Mouse (Mus musculus): ENCODE results near the gene Gm436. TPM values are rescaled to one million over a fixed set of nuclear protein-coding genes. Genes with fewer than 3 reads are reported as not detected.

Gm436 gene
- not detected in 2 replicates for polyA plus RNA-seq (2016; fragmentation: Nextera tagmentation; extraction: Ambion mirVana)

DNA sequence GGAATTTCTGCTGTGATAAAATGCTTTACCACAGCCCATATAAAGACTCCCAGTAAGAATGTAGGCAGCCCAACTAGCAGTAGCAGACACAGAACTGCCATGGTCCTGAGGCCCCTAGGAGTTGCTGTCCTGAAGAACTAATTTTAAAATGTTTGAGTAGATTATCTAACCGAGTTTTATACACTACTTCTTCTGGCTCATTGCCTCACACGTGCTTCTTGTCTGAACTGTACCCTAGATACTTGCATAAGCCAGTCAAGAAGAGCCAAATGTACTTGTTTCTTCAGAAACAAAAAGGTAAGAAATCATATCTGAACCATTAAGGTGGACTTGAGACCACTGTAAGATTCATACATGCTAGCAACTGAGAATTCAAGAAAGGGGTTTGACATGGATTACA is at the start of gene Gm436:
TSS of gene Gm436 (minus strand) at position 101 of the 400 bp plus-strand sequence.
- 68% methylated on average over 2 of the region's 2 CpGs for WGBS
- no peaks in the 10 kb centered on the region for H3K4me1 ChIP-seq
- no peaks in the 10 kb centered on the region for H3K36me3 ChIP-seq
- H3K4me2 ChIP-seq (replicated peaks) = no peak within 1 kb of the TSS
- ATAC-seq (ENCODE audit: low FRiP score, low read depth) = no peak
- no peak within 1 kb of the TSS for H3K9ac ChIP-seq
- no peak within 1 kb of the TSS for H3K27ac ChIP-seq
- no peaks in the 10 kb centered on the region for H3K9me3 ChIP-seq
- no peak within 1 kb of the TSS for H3K4me3 ChIP-seq
- H3K27me3 ChIP-seq (replicated peaks) = no peaks in the 10 kb centered on the region

DNA sequence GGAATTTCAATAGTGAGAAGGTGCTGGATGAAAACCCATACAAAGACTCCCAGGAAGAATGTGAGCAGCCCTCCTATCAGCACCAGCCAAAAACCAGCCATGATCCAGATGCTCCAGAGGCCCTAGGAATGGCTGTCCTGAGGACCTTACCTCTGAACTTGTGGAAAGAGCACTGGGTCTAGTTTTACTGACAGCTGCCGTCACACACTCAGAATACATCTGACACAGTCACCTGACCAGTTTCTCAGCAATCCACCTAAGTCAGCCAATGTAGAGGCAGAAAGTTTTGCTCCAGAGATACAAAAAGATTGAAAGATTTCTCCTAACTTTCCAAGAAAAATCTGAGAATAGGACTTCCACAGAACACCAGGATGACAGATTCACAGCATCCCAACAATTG is 35.1 kb upstream of the Gm436 start, which contains the start of gene Gm13178:
TSS of gene Gm13178 (minus strand) at position 101 of the 400 bp plus-strand sequence.
- no peaks in the 10 kb centered on the region for H3K27me3 ChIP-seq (replicated peaks)
- no peaks in the 10 kb centered on the region for H3K36me3 ChIP-seq
- H3K4me3 ChIP-seq = no peak within 1 kb of the TSS
- no peak within 1 kb of the TSS for H3K27ac ChIP-seq
- no peaks in the 10 kb centered on the region for H3K4me1 ChIP-seq
- 92% methylated on average over 1 of the region's 1 CpGs for WGBS
- H3K4me2 ChIP-seq (replicated peaks) = no peak within 1 kb of the TSS
- no peak within 1 kb of the TSS for H3K9ac ChIP-seq
- no peak for ATAC-seq (ENCODE audit: low FRiP score, low read depth)
- 0 out of 2 replicates have a peak, but pooled peaks cover 3% of the 10 kb centered on the region for H3K9me3 ChIP-seq

DNA sequence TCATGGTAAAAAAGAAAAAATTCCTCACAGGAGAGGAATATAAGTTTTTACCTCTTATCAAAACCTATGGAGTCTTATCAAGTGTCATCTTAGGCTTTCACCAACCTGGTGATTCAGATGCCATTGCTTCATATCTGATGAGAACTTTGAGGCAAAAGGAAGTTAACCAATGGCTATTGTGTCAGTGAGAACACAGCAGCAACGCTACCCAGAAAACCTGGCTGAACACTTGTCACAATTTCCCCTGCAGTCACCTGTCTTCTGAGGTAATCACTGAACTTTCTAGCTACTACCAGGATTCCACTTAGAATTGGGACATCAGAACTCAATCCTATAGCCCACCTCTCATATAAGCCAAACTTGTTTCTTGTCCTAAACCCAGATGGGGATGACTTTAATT is 33.5 kb upstream of the Gm436 start:
- Histone ChIP-seq H3K36me3 (no peaks in the 10 kb centered on the region), H3K4me1 (no peaks in the 10 kb centered on the region), H3K4me3 (no peak overlapping the region), H3K4me2 (replicated peaks) (no peak overlapping the region), H3K9ac (no peak overlapping the region), H3K27me3 (replicated peaks) (no peaks in the 10 kb centered on the region), H3K9me3 (0 out of 2 replicates have a peak, but pooled peaks cover 3% of the 10 kb centered on the region), H3K27ac (no peak overlapping the region)
- 88% methylated on average over 1 of the region's 1 CpGs for WGBS
- no peak for ATAC-seq (ENCODE audit: low FRiP score, low read depth)

DNA sequence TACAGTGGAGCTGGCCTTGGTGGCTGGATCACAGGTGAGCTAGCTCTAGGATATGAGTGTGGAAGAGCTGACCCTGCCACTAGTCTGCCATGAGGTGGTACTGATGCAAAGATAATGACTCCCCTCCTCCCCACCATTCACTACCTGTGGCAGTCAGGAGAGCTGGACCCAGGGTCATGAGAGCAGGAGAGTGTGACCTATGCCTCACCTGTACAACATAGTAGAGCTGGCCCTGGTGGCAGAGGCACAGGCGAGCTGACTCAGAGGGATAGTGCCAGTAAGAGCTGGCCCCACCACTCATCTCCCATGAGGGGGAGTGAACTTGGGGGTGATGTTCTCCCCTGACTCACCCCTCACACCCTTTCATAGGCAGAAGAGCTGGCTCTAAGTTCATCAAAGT is 32.1 kb upstream of the Gm436 start:
- no peaks in the 10 kb centered on the region for H3K27me3 ChIP-seq (replicated peaks)
- ATAC-seq (ENCODE audit: low FRiP score, low read depth) = no peak
- no peak overlapping the region for H3K4me3 ChIP-seq
- no peak overlapping the region for H3K9ac ChIP-seq
- WGBS = 86% methylated on average over 1 of the region's 1 CpGs
- no peak overlapping the region for H3K27ac ChIP-seq
- H3K36me3 ChIP-seq = no peaks in the 10 kb centered on the region
- H3K4me1 ChIP-seq = no peaks in the 10 kb centered on the region
- H3K4me2 ChIP-seq (replicated peaks) = no peak overlapping the region
- 0 out of 2 replicates have a peak, but pooled peaks cover 3% of the 10 kb centered on the region for H3K9me3 ChIP-seq

DNA sequence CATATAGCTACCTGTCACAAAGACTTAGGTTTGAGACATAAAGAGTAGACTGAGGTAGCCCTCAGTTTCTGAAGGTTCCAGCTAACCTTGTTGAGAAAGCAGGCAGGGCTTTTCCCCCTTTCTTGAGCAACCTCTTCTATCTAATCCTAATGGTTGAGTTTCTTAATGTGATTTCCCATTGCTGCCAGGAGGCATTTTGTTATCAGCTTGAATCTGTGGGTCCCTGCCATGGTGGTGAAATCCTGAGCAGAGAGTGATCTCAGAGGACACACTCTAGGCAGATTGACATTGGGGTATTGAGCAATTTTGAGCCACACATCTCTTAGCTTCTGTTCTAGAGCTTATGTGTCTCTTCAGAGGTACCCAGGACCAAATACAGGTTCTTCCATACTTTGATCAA is 47.9 kb downstream of the Gm436 start:
- Histone ChIP-seq H3K27me3 (replicated peaks) (no peaks in the 10 kb centered on the region), H3K4me3 (no peak overlapping the region), H3K9me3 (peaks cover 23% of the 10 kb centered on the region), H3K27ac (no peak overlapping the region), H3K4me2 (replicated peaks) (no peak overlapping the region), H3K36me3 (no peaks in the 10 kb centered on the region), H3K4me1 (no peaks in the 10 kb centered on the region), H3K9ac (no peak overlapping the region)
- no peak for ATAC-seq (ENCODE audit: low FRiP score, low read depth)

Other genes starting within 250 kb of the Gm436 start
- gene 1700012P22Rik, start 247.6 kb downstream of the Gm436 start, polyA plus RNA-seq (2016; fragmentation: Nextera tagmentation; extraction: Ambion mirVana) = not detected in 2 replicates
- not detected in 2 replicates for gene Gm9944, start 233.1 kb downstream of the Gm436 start, polyA plus RNA-seq (2016; fragmentation: Nextera tagmentation; extraction: Ambion mirVana)
- not detected in 2 replicates for gene Aadacl3, start 222.6 kb downstream of the Gm436 start, polyA plus RNA-seq (2016; fragmentation: Nextera tagmentation; extraction: Ambion mirVana)
- gene 9430007A20Rik, start 166.5 kb downstream of the Gm436 start, polyA plus RNA-seq (2016; fragmentation: Nextera tagmentation; extraction: Ambion mirVana) = not detected in 2 replicates
- not detected in 2 replicates for gene Gm13124, start 121.2 kb downstream of the Gm436 start, polyA plus RNA-seq (2016; fragmentation: Nextera tagmentation; extraction: Ambion mirVana)
- not detected in 2 replicates for gene Aadacl4, start 72.7 kb downstream of the Gm436 start, polyA plus RNA-seq (2016; fragmentation: Nextera tagmentation; extraction: Ambion mirVana)
- not detected in 2 replicates for gene Gm13178, start 35.0 kb upstream of the Gm436 start, polyA plus RNA-seq (2016; fragmentation: Nextera tagmentation; extraction: Ambion mirVana)
- gene Gm438, start 100.2 kb upstream of the Gm436 start, polyA plus RNA-seq (2016; fragmentation: Nextera tagmentation; extraction: Ambion mirVana) = not detected in 2 replicates
- gene Dhrs3, start 206.5 kb upstream of the Gm436 start, polyA plus RNA-seq (2016; fragmentation: Nextera tagmentation; extraction: Ambion mirVana) = 77.3 and 90.2 TPM in 2 replicates

Data from neural tube, embryonic 12.5 days (tissue).